Mouse (Mus musculus): ENCODE data around the gene Zbtb22.

The Zbtb22 gene

GRCm38 (mm10) chr17:33965082-33965845 is 49.6 kb downstream of the Zbtb22 start:
- no peak for DNase-seq (ENCODE audit: low spot score in 2 of 2)

GRCm38 (mm10) chr17:33965846-33966550 is 50.3 kb downstream of the Zbtb22 start:
- DNase-seq (ENCODE audit: low spot score in 2 of 2): no peak

GRCm38 (mm10) chr17:33968489-33968888 is 52.8 kb downstream of the Zbtb22 start:
- DNase-seq (ENCODE audit: low spot score in 2 of 2): peak; percentile 71 to 78

Measured in urinary bladder, postnatal 36 days (tissue).